Mouse (Mus musculus) lung, adult 2 months (tissue): ENCODE measurements around the gene Fli1. TPM values are rescaled to one million over a fixed set of nuclear protein-coding genes. Genes with fewer than 3 reads are reported as not detected.

ENCODE experiments used
- DNase-seq: peaks from one replicate; pipeline ENCODE4 v3.0.0; 2022
- H3K4me1 ChIP-seq: fragments of 200-500 bp; 2 replicates; pipeline ENCODE4 v1.6.1; 2011; ENCODE audit warnings: low read length; ENCODE audit not compliant: control insufficient read depth, insufficient read depth
- H3K4me3 ChIP-seq: fragments of 200-500 bp; replicated peaks from 2 replicates; pipeline ENCODE3; 2011; ENCODE audit warnings: low read depth, mild to moderate bottlenecking, control low read depth, low read length; ENCODE audit errors: extremely low read depth
- CTCF ChIP-seq: fragments of 200-500 bp; IDR thresholded peaks from 2 replicates; pipeline ENCODE4 v1.5.1; 2011; ENCODE audit warnings: mild to moderate bottlenecking, low read length, control low read depth; ENCODE audit not compliant: insufficient read depth
- POLR2A ChIP-seq: fragments of 200-500 bp; IDR thresholded peaks from 2 replicates; pipeline ENCODE4 v1.6.1; 2011; ENCODE audit warnings: low read depth, mild to moderate bottlenecking, control low read depth, low read length, borderline replicate concordance; ENCODE audit errors: extremely low read depth
- WGBS: fragments of 180-500 bp; shearing (Covaris S2); methylation state at CpG from one replicate; pipeline ENCODE4 v1.1.7; 2018; 5-methylcytosine and 5-hydroxymethylcytosine counted together
- polyA plus RNA-seq: library from polyadenylated mRNA; depleted of rRNA; stranded (reverse); fragments of >200 nt; gene quantifications from 2 replicates; pipeline ENCODE4 v1.2.3, GENCODE M21; 2012; rRNA removed

Fli1 gene
- 12.9 and 14.1 TPM in 2 replicates for polyA plus RNA-seq

DNA sequence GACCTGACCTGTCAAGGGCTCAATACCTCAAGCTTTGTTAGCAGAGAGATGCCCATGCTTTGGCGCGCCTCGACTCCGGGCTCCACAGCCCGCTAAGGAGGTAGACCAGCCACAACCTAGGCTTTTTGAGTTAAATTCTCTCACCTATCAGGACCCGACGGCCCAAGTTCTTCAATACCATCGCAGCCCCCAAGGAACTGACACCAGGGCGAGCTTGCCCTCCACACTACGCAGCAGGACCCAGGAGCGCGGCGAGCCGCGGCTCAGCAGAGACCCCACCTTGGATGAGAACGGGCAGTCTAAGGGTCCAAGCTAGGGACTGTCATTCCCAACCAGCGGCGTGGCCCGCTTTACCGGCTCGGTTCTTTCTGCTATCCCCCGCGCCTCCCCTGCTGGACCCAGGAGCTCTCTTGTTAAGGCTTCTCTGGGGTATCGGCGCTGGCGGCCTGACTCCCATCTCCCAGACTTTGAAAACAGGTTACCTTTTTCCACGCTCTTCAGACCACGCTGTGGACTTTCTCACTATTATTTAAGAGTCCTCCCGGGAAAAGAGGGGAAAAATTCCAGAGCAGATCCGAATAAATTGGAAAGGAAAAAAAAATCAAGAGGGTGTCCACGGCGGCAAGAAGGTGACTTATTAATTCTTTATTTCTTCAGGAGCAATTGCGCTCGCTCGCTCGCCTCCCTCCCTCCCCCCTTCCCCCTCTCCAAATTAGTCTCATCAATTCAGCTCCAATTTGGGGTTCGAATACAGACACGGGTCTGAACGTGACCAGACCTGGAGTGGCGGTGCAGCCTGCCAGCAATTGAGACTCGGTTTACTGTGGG, at the start of gene Fli1:
Gene Fli1 (minus strand): TSS at position 650 of the 828 bp plus-strand sequence.
- DNase-seq, result peak; percentile 48
- 3% methylated on average over 41 of the region's 41 CpGs for WGBS
- Histone ChIP-seq H3K4me1 (peaks cover 24% of the 10 kb centered on the region), H3K4me3 (peak within 1 kb of the TSS; percentile 86)
- TF ChIP-seq POLR2A (no peak), CTCF (no peak)

DNA sequence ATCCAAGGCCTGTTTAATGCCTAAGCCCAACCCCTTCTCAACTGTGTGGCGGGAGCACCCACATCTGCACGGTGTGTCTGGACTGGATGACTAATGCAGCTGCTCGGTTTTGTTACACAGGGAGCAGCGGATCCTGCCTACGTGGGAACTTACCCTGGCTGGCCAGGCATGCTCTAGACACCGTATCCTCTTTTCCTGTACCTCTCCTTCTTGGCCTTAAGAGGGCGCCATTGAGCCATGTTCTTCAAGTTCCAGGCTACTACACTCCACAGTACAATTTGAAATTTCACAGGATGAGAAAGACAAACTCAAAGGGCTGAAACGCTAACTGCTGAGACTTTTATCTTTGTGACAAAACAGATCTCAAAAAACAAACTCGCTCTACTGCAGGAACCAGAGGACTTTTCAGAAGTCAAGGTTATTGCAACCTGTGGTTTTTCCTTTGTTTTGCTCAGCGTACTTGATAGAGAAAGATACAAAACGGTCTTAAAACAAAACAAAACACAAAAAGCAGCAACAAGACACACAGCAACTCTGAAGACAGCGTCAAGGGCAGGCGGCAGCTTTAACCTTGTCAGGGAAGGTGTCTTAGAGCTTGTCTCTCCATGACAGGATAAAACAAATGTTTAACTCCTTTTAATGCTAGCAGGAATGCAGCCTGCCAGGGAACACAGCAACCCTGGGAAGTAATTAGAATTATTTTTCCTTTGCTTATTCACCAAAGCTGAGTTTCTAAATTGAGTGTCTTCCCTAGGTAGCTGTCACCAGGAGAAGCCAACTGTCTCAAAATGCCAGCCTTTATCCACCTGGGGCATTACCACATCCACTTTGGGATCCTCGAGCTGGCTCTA, 49.3 kb upstream of the Fli1 start:
- Histone ChIP-seq H3K4me3 (no peak overlapping the region), H3K4me1 (peaks cover 12% of the 10 kb centered on the region)
- no peak for TF ChIP-seq POLR2A
- TF ChIP-seq CTCF, result peak; percentile 74
- DNase-seq, result peak; percentile 42
- 8% methylated on average over 14 of the region's 14 CpGs for WGBS

DNA sequence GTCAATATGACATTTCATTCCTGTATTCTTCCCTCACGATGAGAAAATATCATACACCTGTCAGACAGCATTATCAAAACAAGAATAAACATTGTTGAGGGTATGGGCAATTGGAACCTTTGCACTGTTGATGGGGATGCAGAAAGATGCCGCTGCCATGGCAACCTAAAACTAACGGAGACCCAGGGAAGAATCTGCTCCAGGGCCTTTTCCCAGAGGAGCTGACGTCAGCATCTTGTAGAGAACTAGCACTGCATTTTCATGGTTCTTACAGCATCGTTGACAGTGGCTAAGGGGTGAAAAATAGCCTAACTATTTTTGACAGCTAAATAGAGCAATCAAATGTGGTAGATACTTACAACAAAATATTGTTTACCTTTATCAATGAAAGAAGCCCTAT, 47.9 kb upstream of the Fli1 start:
- TF ChIP-seq CTCF (no peak), POLR2A (no peak)
- H3K4me3 ChIP-seq, result no peak overlapping the region
- no peak for DNase-seq
- WGBS, result 81% methylated on average over 5 of the region's 5 CpGs
- H3K4me1 ChIP-seq, result peaks cover 12% of the 10 kb centered on the region

DNA sequence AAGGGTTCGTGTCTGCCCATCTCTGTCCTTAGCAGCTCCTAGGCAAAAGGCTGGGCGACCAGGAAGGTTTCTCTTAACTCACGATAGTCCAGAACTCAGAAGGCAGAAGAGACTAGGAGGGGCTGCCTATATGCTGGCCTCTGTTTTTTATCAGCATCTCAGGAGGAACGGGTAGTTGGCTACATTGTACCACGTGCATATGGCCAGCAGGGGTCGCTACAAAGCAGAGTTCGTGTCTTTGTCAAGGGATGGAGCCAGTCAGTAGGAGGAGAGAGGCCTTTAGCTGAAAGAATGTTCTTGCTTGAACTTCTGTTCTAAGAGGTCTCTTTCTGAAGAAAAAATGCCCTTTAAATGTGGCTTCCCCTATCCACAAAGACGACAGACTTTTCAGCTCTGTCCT, 47.2 kb upstream of the Fli1 start:
- TF ChIP-seq POLR2A (no peak), CTCF (peak; percentile 97)
- 7% methylated on average over 8 of the region's 8 CpGs for WGBS
- DNase-seq, result peak; percentile 78
- no peak overlapping the region for H3K4me3 ChIP-seq
- peaks cover 9% of the 10 kb centered on the region for H3K4me1 ChIP-seq

DNA sequence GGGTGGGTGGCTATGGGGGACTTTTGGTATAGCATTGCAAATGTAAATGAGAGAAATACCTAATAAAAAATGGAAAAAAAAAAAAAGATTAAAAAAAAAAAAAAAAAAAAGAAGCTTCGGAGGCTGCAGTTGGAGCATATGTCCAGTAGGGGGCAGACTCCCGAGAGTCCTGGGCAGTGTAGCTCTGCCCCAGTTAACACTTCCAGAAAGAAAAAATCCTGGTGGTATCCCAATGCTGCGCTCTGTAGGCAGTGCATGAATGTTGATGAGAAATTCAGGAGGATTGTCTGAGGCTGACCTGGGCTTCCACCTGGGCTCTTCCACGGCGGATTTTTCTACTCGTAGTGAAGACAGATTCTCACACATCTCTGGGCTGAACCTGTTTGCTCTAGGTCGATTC, 42.7 kb upstream of the Fli1 start:
- no peaks in the 10 kb centered on the region for H3K4me1 ChIP-seq
- TF ChIP-seq CTCF (peak; percentile 69), POLR2A (no peak)
- WGBS, result 52% methylated on average over 7 of the region's 7 CpGs
- DNase-seq, result no peak
- no peak overlapping the region for H3K4me3 ChIP-seq

DNA sequence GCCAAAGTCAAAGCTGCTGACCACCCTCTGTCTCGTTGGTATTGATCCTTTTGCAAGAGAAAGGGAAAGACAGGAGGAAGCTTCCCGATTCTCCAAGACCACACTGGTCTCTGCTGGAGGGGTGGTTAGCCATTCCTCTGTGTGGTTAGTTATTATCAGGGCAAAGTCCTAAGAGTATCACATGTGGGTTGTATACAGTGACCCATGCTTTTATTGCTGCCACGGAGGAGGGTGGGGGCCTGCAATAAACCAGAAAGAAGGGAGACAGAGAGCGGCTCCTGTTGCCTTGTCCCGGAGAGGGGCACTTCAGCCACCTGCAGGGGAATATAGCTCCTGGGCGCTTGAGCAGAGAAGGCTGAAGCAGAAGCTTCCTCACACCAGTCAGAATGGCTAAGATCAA, 41.2 kb upstream of the Fli1 start:
- DNase-seq, result no peak
- TF ChIP-seq CTCF, result no peak
- no peak for TF ChIP-seq POLR2A
- H3K4me1 ChIP-seq, result no peaks in the 10 kb centered on the region
- no peak overlapping the region for H3K4me3 ChIP-seq
- 91% methylated on average over 6 of the region's 6 CpGs for WGBS

DNA sequence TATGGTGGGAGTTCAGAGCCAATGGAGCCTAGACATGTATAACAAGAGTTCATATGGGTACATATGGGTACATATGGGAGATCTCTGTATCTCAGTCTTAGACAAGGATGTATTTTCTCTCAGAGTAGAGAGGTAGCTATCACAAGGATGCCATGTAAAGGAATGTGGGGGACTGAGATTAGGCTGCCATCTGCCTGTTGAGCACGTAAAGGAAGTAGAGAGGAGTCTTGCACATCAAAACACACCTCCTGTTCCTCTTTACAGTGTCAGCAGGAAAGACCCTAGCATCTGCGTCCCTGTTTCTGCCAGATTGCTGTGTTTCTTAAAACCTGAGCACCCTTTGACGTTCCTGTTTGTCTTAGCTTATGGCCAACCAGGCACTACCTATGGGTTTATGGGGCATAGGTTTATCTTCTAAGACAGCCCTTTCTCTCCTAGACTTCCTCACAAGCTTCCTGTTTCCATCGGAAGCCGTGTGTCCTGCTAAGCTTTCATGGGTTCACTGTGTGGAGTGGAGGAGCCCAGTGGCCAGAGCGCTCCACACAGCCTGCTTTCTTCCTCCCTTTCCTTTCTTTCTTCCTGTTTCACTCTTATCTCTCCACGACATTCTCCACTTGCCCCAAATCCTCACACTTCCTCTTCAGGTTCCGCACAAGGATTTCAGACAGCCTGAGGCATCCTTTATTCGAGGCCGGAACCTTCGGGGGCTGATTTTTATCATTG, 39.4 kb upstream of the Fli1 start:
- Histone ChIP-seq H3K4me1 (no peaks in the 10 kb centered on the region), H3K4me3 (no peak overlapping the region)
- no peak for TF ChIP-seq POLR2A
- no peak for TF ChIP-seq CTCF
- DNase-seq, result no peak
- whole genome bisulfite sequencing, result 48% methylated on average over 11 of the region's 11 CpGs

DNA sequence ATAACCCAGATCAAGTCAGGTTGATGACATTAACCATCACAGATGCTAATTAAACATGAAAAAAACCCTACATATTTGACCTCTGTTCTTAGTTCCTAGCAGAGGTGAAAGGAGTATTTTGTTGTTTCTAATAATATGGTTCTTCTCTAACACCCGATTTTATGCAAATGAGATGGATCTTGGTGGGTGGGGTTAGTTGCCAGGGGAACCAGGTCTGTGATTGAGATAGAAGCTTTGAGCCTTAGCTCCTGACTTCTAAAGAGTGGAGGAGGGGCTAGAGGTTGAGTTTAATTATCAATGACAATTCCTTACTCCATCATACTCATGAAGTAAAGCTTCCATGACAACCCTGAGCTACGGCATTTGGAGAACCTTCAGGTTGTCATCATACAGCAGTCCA, 35.8 kb upstream of the Fli1 start:
- Histone ChIP-seq H3K4me3 (no peak overlapping the region), H3K4me1 (no peaks in the 10 kb centered on the region)
- DNase-seq, result no peak
- TF ChIP-seq POLR2A (no peak), CTCF (no peak)
- WGBS, result 82% methylated on average over 2 of the region's 2 CpGs

DNA sequence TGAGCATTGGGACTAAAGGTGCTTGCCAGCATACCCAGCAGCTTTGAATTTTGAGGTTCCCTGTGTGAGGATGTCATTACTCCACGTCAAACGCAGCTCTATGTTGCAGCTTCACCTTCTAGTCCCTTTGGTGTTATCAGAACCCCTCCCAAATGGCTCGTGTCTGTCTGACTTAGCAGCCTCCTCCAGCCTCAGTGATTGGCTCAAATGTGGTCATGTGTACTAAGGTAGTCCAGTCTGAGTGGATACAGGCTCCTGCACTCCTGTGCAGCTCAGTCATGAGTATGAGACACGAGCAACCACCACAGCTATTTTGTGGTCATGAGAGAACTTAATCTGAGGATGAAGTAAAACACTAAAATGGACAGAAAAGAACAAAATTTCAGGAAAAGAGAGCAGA, 31.0 kb upstream of the Fli1 start:
- WGBS, result 76% methylated on average over 4 of the region's 4 CpGs
- DNase-seq, result no peak
- no peaks in the 10 kb centered on the region for H3K4me1 ChIP-seq
- no peak overlapping the region for H3K4me3 ChIP-seq
- TF ChIP-seq POLR2A (no peak), CTCF (no peak)

DNA sequence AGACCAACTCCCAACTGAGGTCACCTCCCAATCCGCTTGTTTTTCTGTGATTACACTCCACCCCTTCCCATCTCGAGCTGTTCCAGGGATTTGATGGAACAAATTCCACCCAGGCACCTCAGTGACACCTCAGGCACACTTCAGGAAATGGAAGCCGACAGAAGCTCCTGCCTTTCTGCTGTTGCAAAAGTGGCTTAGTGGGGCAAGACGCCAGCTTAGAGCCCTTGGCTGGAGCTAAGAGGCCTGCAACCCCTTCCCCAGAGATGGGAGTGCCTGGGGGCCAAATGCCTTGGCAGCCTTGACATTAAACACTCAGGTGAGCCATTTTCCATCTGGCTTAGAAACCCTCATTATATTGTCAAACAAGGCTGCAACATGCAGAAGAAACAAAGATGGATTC, 29.0 kb upstream of the Fli1 start:
- 48% methylated on average over 4 of the region's 4 CpGs for WGBS
- DNase-seq, result no peak
- TF ChIP-seq CTCF (no peak), POLR2A (no peak)
- no peaks in the 10 kb centered on the region for H3K4me1 ChIP-seq
- no peak overlapping the region for H3K4me3 ChIP-seq
